Mouse (Mus musculus): ENCODE data around the gene Cd209a. TPM values are rescaled to one million over a fixed set of nuclear protein-coding genes. Genes with fewer than 3 reads are reported as not detected.
"Not testable (repeated sequence)": the region's sequence is repeated elsewhere in the genome, so short reads cannot be mapped to it uniquely, and the experiment has no call there.

Cd209a gene
- 1 to 10 TPM in 1 of 4 experiments, under 1 TPM in 3; 0.19 to 1.2 (median 0.38) TPM for total RNA-seq (2022)

- DNase-seq (ENCODE audit: low spot score in 2 of 2), result no peak
Observed at GRCm38 (mm10) chr8:3748761-3749160, at the start of gene Cd209a. Gene Cd209a, minus strand, starts transcription at chr8:3748984.

DNA sequence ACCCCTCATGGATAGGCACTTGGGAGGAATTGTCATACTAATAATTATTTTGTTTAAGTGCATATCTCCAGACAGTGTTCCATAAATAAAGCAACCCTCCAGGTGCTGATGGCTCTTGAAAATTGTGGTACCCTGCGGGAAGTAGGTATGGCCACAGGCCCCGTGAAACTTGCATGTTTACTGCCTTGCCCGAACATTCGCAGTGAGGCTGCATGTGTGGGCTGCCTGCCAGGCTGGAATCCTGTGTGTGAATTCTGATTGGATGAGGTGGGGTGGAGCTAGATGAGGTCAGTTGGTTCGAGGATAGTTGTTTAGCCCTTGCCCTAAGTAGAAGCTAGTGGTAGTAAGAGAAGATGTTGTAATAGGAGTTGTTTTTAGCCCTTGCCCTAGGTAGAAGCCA is 19.9 kb upstream of the Cd209a start:
- not testable (repeated sequence) for DNase-seq (ENCODE audit: low spot score in 2 of 2)

- peak in 1 of 2 experiments; percentile 5 for DNase-seq (ENCODE audit: low spot score in 2 of 2)
Observed at GRCm38 (mm10) chr8:3754261-3754850, 5.6 kb upstream of the Cd209a start.

DNA sequence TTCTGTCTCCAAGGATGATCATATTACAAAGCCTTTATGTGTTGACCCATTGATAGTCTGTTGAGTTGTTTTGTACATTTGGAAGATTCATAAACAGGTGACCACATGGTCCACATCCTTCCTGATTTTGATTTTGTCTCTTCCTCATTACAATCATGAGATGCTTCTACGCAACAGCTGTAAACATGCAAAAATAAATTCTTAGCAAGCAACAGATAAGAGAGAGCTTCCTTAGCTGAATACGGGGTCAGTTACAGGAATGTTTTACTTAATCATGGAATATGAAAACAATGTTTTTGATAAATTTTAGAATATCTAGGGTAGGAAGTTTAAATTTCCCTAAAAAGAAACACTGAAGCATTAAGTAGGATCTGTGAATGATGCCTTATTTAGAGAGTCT is 11.8 kb downstream of the Cd209a start:
- no peak for DNase-seq (ENCODE audit: low spot score in 2 of 2)

GRCm38 (mm10) chr8:3735599-3735998 is 13.2 kb downstream of the Cd209a start:
- no peak for DNase-seq (ENCODE audit: low spot score in 2 of 2)

DNA sequence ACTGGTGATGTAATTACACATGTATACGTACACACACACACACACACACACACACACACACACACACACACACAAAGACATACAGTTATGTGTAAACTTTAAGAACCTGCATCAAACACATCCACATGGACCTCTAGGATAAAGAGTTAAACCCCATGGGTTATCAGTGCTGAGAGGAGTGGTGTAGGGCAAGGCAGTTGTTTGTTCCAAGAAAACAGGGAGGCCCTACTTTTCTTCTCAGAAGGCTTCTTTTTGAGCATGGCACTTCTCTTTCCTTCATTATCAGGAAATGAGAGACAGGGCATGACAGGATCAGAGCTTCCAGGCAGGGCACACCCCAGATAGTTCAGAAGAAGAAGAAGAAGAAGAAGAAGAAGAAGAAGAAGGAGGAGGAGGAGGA is 14.7 kb downstream of the Cd209a start:
- DNase-seq (ENCODE audit: low spot score in 2 of 2), result no peak

- no peak for DNase-seq (ENCODE audit: low spot score in 2 of 2)
Observed at GRCm38 (mm10) chr8:3721041-3721440, 27.7 kb downstream of the Cd209a start.

DNA sequence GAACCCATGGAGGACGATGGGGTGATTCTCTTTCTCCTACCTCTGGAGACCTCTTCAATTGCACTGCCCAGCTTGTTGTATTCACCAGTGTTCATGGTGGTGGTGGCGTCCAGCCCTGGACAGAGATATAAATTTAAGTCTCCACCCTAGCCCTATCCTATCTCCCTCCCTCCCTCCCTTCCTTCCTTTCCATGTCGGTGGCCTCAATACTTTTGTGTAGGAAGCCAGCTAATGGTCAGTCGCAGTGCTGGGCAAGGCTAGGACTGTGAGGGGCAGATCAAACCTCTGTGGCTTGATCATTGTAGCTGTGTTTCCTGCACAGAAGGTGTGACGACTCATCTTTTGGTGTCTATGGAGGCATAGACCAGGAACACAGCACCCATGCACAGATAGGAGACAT is 28.2 kb downstream of the Cd209a start, which contains the start of gene Clec4g:
TSS of gene Clec4g (minus strand) at position 101 of the 400 bp plus-strand sequence.
- DNase-seq (ENCODE audit: low spot score in 2 of 2), result no peak

- DNase-seq (ENCODE audit: low spot score in 2 of 2), result peak; percentile 14 to 19
Observed at GRCm38 (mm10) chr8:3718559-3718958, 30.2 kb downstream of the Cd209a start.

GRCm38 (mm10) chr8:3717321-3717954 is 31.3 kb downstream of the Cd209a start:
- DNase-seq (ENCODE audit: low spot score in 2 of 2), result no peak

DNA sequence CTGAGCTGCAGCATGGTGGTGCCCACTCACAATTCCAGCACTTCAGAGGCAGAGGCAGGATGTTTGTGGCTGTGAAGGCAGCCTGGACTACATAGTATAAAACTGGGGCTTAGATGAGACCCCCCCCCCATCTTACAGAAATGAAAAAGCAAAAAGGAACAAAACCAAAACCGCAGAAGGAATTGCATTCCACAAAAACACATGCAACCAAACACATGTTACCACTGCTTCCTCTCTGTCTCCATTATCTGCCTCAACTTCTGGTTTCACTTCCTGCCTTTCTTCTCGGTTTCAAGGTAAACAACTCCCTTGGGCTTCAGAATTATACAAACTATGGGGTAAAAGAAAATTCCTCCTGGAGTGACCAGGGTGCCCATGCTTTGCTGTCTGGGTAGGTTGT is 37.1 kb downstream of the Cd209a start:
- DNase-seq (ENCODE audit: low spot score in 2 of 2), result no peak

GRCm38 (mm10) chr8:3710312-3710711 is 38.5 kb downstream of the Cd209a start:
- no peak for DNase-seq (ENCODE audit: low spot score in 2 of 2)

GRCm38 (mm10) chr8:3707611-3708010 is 41.2 kb downstream of the Cd209a start:
- DNase-seq (ENCODE audit: low spot score in 2 of 2), result no peak

GRCm38 (mm10) chr8:3705711-3706110 is 43.1 kb downstream of the Cd209a start:
- DNase-seq (ENCODE audit: low spot score in 2 of 2), result no peak

- DNase-seq (ENCODE audit: low spot score in 2 of 2), result no peak
Observed at GRCm38 (mm10) chr8:3701491-3701890, 47.3 kb downstream of the Cd209a start.

DNA sequence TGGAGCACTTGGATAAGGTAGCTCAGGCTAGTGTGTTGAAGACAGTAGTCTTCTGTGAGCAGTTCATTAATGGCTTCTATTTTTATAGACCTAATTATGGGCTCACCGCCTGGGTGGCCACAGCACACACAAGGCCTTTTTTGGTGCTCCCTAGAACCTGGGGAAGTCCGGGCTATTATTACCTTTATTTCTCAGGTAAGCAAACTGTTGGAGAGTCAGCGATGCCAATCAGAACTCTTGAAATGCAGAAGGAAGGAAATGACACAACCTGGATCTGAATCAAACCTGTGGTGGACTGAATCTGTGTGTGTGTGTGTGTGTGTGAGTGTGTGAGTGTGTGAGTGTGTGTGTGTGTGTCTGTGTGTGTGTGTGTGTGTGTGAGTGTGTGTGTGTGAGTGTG is 54.7 kb downstream of the Cd209a start, which contains the start of gene Fcer2a:
TSS of gene Fcer2a (minus strand) at position 55 of the 400 bp plus-strand sequence.
- DNase-seq (ENCODE audit: low spot score in 2 of 2), result no peak

Small RNA genes within 50 kb of the gene (microRNA-seq; reads per million reads assigned to microRNA genes)
- gene Gm24934, result not detected

Other genes with a start within 250 kb of the Cd209a start
- 10 to 100 TPM; 21.5 to 23.2 (median 22.0) TPM for gene Mcoln1, start 248.5 kb downstream of the Cd209a start, total RNA-seq (2022)
- 1 to 10 TPM; 5.8 to 9.8 (median 7.9) TPM for gene Pnpla6, start 233.6 kb downstream of the Cd209a start, total RNA-seq (2022)
- not detected for gene C330021F23Rik, start 181.0 kb downstream of the Cd209a start, total RNA-seq (2022)
- gene Camsap3, start 161.7 kb downstream of the Cd209a start, total RNA-seq (2022), result under 1 TPM; 0.12 to 0.46 (median 0.24) TPM
- gene Xab2, start 127.7 kb downstream of the Cd209a start, total RNA-seq (2022), result 10 to 100 TPM in 3 of 4 experiments, 1 to 10 TPM in 1; 9.5 to 12.2 (median 11.2) TPM
- gene Pet100, start 127.4 kb downstream of the Cd209a start, total RNA-seq (2022), result 10 to 100 TPM; 80.6 to 87.8 (median 85.1) TPM
- gene Pcp2, start 123.4 kb downstream of the Cd209a start, total RNA-seq (2022), result not detected
- 1 to 10 TPM; 2.6 to 6.3 (median 3.8) TPM for gene Stxbp2, start 118.0 kb downstream of the Cd209a start, total RNA-seq (2022)
- 1 to 10 TPM; 1.3 to 8.8 (median 3.2) TPM for gene Retn, start 93.2 kb downstream of the Cd209a start, total RNA-seq (2022)
- not detected for gene Mcemp1, start 83.2 kb downstream of the Cd209a start, total RNA-seq (2022)
- gene Fcor, start 76.6 kb downstream of the Cd209a start, total RNA-seq (2022), result 1 to 10 TPM in 3 of 4 experiments, not detected in 1; 1.3 to 2.1 (median 2.1) TPM
- gene Trappc5, start 72.7 kb downstream of the Cd209a start, total RNA-seq (2022), result 10 to 100 TPM; 19.5 to 22.7 (median 20.3) TPM
- not detected for gene Fcer2a, start 54.8 kb downstream of the Cd209a start, total RNA-seq (2022)
- not detected for gene Clec4g, start 28.3 kb downstream of the Cd209a start, total RNA-seq (2022)
- gene Cd209e, start 105.3 kb upstream of the Cd209a start, total RNA-seq (2022), result not detected
- gene Cd209d, start 129.6 kb upstream of the Cd209a start, total RNA-seq (2022), result 1 to 10 TPM in 2 of 4 experiments, under 1 TPM in 2; 0.56 to 2.1 (median 1.1) TPM
- 1 to 10 TPM in 1 of 4 experiments, under 1 TPM in 3; 0.63 to 2.1 (median 0.86) TPM for gene Cd209b, start 177.9 kb upstream of the Cd209a start, total RNA-seq (2022)
- under 1 TPM in 3 of 4 experiments, not detected in 1; 0.31 to 0.75 (median 0.61) TPM for gene Cd209c, start 205.8 kb upstream of the Cd209a start, total RNA-seq (2022)

Measured in gastrocnemius, adult 8-10 months (tissue).